Mouse (Mus musculus) kidney, postnatal 14 days (tissue): ENCODE measurements around the gene 1700001P01Rik.
A peak's percentile ranks its signal among the peaks of the same experiment; 100 is the strongest.
"Not testable (repeated sequence)": the region's sequence is repeated elsewhere in the genome, so short reads cannot be mapped to it uniquely, and the experiment has no call there.

ENCODE experiments used
- DNase-seq: peaks from one replicate; pipeline ENCODE4 v3.0.0; 2022; ENCODE audit warnings: mixed read lengths

Gene 1700001P01Rik

GRCm38 (mm10) chr11:97744718-97745330 is 30.9 kb downstream of the 1700001P01Rik start:
- peak; percentile 99 for DNase-seq

- no peak for DNase-seq
These were observed 31.5 kb downstream of the 1700001P01Rik start, which contains the start of gene Pip4k2b for GRCm38 (mm10) chr11:97744063-97744717. Gene Pip4k2b, minus strand, starts transcription at chr11:97744704.

DNA sequence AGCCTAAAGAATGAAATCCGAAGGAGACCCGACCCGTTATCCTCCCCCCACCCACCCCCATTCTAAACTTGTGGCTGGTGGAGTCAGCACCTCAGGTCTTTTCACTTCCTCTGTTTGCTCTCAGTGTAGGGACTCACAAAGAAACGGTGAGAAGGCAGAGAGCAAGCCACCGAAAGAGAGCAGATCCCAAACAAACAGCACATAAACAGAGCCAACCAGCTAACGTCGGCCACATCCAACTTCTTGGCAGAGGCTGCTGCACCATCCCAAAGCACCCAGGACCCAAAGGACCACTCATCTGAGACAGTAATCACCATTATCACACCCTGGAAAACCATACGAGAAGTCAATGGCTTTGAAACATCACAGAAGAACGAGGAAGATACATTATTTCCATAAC is 32.3 kb downstream of the 1700001P01Rik start:
- no peak for DNase-seq

GRCm38 (mm10) chr11:97742591-97742990 is 33.1 kb downstream of the 1700001P01Rik start:
- no peak for DNase-seq

GRCm38 (mm10) chr11:97742157-97742556 is 33.6 kb downstream of the 1700001P01Rik start:
- no peak for DNase-seq

GRCm38 (mm10) chr11:97740190-97740589 is 35.5 kb downstream of the 1700001P01Rik start:
- peak; percentile 71 for DNase-seq

- DNase-seq: no peak
These were observed 36.6 kb downstream of the 1700001P01Rik start for GRCm38 (mm10) chr11:97739155-97739554.

- DNase-seq: no peak
These were observed 37.0 kb downstream of the 1700001P01Rik start for GRCm38 (mm10) chr11:97738703-97739102.

DNA sequence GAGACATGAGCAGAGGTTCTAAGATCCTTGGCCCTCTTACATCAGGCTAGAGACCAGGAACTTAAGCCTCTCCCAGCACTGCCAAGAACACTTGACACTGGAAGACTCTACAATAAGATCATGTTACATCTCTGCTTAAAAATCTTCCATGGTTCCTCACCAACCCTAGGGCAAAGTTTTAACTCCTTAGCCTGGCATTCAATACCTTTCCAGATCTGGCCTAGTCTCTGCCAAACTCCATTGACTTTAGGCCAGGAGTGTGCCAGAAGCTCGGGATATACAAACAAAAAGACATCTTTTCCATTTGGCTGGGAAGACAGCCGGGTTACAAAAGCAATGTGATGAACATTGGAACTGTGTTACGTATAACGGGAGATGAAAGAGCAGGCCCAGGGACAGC is 38.1 kb downstream of the 1700001P01Rik start:
- no peak for DNase-seq

DNA sequence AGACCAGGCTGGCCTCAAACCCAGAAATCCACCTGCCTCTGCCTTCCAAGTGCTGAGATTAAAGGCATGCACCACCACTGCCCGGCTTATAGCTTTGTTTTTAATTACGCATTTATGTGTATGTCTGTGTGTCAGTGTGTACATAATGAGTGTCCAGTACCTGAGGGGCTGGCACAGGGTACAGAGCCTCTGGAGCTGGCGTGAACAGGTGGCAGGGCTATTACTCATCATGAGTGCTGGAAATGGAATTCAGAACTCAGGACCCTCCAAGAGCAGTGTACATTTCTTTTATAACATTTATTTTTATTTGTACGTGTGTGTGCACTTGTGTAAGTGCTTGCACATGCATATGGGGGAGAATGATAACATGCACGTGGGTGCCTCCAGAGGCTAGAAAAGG is 39.1 kb downstream of the 1700001P01Rik start:
- DNase-seq: no peak

DNA sequence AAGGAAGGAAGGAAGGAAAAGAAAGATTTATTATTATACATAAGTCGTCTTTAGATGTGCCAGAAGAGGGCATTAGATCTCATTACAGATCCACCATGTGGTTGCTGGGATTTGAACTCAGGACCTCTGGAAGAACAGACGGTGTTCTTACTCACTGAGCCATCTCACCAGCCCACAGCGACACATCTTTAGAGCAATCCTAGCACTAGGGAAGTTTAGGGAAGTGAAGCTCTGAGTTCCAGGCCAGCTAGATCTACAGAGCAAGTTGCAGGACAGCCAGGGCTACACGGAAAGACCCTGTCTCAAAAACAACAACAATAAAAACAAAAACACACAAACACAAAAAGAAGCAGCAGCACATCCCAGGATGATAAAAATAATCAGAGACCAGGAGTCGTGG is 40.9 kb downstream of the 1700001P01Rik start:
- not testable (repeated sequence) for DNase-seq

DNA sequence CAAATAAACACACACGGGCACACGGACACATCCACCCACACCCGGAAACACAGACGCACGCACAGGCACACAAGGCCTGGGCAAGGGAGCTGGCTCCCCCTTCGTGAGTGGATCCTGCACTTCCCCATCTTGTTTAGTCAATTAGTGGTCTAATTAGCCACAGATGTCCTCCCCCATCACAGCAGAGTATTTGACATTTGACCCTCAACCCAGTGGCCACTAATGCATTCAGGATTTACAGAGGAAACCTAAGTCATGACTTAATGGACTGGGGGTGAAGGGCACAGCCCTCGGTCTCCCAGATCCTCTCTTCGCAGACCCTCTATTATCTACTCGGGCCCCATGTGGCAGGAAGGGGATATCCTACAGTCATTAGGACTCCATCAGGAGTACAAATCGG is 42.0 kb downstream of the 1700001P01Rik start:
- DNase-seq: no peak

GRCm38 (mm10) chr11:97728730-97729129 is 47.0 kb downstream of the 1700001P01Rik start:
- DNase-seq: no peak

GRCm38 (mm10) chr11:97728311-97728710 is 47.4 kb downstream of the 1700001P01Rik start:
- DNase-seq: no peak

DNA sequence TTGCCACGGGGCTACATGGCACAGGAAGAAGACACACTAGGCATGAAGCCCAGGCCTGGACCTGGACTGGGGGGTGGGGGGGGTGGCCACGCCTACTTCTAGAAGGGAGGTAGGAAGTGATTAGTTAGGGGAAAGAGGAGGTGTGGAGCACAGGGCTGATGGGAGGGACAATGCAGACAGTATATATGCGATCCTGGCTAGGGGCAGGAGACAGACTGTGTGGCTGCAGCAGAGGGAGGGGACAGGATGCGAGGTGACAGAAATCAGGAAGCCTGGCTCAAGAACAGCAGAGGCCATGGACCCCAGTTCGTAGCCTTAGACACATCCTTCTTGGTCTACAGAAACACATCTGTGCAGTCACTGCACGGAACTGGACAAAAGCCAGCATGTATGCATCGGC is 52.0 kb downstream of the 1700001P01Rik start:
- DNase-seq: peak; percentile 33
